Mouse (Mus musculus): ENCODE measurements around the gene Wwox.

Wwox gene

DNA sequence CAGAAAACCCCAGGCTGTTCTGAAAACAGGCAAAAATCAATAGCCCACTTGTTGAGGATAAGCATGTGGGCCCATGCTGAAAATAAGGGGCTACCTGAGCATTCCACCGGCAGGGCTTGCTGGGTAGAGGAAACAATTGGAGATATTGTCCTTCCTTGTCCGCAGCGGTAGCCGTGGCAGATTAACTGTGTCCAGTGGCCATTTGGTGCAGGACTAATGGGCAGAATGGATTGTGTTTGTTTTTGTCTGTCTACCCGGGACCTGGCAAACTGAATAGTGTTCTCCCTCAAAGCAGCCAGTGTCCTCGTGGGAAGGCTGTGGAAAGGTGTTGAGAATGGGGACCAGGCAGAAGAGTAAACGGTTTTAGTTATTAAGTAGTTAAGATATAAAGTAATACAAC lies 416.4 kb downstream of the Wwox start:
- DNase-seq (ENCODE audit: low spot score in 2 of 2) = no peak

DNA sequence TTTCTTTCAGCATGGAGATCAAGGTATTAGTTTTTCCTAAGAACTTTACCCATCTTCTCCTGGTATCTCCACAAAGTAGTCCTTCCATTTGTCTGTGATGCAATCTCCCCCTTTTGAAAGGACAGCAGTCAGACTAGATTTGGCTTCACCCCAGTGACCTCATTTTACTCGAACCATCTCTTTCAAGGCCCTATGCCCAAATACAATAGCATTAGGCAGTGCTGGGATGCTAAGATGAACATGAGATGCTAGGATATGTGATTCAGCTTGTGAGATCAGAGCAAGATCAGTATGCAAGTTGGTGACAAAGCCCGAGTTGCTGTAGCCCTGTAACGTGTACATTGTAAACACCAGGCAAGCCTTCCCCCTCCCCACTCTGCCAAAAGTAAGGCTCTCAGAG lies 426.5 kb downstream of the Wwox start:
- no peak for DNase-seq (ENCODE audit: low spot score in 2 of 2)

DNA sequence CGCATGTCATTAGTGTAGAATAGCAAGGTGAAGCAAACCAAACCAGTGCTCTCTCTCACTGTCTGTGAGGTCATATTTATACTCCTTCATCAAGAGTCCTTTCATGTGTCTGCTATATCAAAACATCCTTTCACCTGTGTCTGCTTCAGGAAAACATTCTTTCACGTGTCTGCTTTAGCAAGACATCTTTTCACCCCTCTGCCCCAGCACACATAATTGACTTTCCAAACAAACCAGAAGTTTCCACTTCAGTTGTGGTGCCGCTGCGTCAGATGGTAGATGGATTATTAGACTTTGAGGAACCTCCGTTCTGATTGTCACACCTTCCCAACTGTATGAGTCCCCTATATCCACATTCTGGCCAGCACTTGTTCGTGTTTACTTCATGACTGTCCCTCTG lies 429.9 kb downstream of the Wwox start:
- DNase-seq (ENCODE audit: low spot score in 2 of 2) = no peak

DNA sequence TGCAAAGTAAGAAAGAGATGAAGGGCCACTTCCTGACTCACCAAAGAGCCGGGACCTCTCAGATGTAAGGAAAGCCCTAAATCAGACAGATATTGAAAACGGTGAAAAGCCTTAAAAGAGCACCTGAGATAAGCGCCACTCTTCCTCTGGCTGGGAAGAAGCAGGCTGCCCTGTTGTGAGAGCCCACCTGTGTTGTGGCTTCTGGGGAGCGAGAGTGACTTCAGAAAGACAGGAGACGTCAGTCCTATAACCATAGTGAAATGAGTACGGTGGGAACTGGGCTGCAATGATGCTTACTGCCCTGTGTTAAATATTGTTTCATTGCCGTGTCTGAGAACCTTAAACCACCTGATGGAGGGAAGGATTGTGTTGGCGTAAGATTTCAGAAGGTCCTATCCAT lies 431.0 kb downstream of the Wwox start:
- DNase-seq (ENCODE audit: low spot score in 2 of 2) = no peak

DNA sequence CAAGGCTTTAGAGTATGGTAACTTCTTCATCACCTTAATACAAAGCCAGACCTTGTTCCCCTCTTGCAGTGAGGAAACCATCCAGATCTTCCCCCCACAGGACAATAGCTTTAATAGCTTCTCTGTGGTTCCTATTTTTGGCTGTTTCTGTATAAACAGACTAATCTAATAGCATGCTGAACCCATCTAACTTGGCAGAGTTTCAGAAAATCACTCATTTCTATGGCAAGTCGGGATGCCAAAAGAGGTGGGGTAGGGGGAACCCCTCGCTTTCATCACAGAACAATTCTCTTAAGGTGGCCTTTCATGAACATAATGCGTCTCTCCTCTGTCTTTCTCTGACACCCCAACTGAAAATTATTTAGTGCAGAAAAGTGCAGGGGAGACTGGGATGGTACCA lies 433.0 kb downstream of the Wwox start:
- DNase-seq (ENCODE audit: low spot score in 2 of 2) = no peak

DNA sequence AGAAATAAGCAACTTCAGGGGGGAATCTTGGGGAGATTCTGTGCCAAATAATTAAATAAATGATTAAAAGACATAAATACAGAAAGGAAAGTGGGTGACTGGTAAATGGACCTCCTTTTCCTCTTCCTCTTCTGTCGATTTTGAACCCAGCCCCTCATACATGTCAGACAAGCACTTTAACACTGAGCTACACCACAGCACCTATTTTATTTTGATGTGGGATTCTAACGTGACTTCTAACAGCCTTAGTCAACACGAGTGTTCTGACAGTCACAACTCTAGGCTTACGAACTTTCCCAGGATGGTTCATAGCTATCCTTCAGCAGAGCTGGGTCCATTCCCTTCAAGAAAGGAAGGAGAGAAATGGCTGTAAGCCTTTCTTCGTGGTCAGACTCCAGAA lies 435.7 kb downstream of the Wwox start:
- no peak for DNase-seq (ENCODE audit: low spot score in 2 of 2)

DNA sequence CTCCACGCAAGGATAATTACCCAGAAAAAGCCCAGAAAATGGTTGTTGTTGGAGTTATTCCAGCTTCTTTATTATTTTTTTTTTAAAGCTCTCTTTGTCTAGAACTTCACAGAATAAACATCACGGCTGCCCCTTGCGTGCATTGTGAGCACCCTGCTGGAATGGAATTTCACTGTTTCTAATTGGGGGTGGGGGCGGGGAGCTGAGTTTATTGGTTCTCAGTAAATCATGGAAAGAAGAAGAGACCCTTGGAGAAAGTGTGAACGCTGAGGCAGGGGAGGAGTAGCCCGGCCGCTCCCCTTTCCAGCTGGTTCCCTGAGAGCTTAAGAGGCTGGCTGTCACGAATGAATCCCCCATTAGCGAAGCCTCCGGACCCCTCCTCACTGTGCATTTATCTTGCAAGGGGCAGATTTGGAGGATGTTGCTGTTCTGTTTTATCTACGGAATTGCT lies 436.7 kb downstream of the Wwox start:
- no peak for DNase-seq (ENCODE audit: low spot score in 2 of 2)

DNA sequence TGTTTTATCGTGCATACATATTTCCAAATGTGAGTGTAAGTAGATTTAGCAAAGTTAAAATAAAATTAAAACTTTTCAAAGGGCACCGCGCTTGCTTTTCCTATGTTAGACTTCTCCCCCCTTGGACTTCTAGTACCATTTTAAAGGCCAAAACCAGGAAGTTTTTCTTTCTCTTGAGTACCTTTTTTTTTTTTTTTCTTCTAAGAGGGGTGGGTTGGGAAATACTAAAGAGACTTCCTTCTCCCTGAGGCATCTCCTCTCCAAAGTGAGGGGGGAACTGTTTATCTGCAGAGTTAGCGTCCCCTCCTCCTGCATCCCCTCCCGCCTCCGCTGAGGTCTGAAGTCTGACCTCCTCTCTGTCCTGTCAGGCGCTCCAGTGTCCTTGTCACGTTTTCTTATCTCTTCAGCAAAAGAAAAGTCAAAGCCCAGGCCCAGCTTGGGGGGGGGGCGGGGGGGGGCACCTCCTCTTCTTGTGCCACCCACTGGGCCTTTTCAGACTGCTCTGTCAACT lies 437.3 kb downstream of the Wwox start:
- no peak for DNase-seq (ENCODE audit: low spot score in 2 of 2)

DNA sequence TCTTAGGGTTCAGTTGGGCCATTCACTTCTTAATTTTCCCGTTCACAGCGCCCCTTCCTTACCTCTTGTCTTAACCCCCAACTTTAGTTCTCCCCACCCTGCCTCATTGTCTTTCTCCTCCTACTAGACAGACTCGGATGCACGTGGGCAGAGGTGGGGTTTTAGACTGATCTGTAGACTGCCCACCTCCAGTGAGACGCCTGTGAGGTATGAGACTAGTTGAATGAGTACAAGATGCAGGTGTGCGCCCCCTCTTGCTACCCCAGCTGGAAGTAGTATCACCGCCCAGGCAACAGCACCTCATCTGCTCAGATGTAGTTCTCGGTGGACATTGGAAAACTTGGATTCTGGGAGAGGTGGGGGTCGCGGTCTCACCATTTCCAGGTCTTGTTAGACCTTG lies 437.8 kb downstream of the Wwox start:
- no peak for DNase-seq (ENCODE audit: low spot score in 2 of 2)

DNA sequence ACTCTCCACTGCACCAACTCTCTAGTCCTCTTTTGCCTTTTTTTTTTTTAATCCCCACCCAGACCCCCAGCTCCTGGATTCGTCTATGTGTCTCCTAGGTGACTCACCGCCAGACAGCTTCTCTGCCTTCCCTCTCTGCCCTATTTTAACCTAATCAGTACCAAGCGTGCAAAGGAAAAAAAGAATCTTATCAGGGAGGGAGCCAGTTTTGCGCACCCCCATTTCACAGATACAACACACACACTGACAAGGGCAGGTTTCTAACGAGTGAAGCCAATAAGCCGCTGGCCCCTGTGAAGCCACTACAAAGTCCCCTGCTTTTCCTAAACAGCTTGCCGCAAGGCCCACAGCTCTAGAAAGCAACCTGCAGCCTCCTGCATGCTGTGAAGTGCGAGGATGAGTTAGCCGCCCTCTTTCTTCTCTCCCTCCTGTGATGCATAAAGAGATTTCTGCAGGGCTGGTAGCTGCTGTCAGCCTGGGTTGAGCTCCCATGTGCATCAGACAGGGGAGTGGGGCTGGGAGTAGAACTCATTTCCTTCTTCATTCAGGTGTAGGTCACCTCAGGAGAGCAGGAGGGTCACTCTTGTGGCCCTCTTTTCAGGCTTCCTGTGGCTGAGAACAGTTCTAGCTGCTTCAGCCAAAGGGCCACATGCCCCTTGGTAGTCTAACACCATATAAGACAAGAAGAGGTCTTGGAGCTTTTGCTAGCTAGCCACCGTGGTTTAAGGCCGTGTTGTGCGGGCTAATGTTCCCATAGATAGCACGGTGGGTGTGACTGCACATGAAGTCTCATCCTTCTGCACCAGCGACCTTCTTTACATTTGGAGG lies 439.2 kb downstream of the Wwox start:
- DNase-seq (ENCODE audit: low spot score in 2 of 2) = peak; percentile 27 to 33

DNA sequence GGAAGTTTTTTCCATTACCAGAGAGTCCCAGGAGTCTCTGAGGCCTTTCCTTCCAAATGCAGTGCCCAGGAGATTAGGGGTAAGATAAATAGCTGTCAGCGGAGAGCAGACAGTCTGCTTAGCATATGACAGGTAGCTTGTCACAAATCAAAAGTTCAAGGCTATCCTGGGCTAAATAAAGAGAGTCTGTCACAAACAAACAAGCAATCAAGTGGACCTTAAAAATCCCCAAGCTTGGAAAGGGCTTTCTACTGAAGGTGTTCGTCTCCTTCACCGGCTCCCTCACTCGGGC lies 439.8 kb downstream of the Wwox start:
- DNase-seq (ENCODE audit: low spot score in 2 of 2) = no peak

DNA sequence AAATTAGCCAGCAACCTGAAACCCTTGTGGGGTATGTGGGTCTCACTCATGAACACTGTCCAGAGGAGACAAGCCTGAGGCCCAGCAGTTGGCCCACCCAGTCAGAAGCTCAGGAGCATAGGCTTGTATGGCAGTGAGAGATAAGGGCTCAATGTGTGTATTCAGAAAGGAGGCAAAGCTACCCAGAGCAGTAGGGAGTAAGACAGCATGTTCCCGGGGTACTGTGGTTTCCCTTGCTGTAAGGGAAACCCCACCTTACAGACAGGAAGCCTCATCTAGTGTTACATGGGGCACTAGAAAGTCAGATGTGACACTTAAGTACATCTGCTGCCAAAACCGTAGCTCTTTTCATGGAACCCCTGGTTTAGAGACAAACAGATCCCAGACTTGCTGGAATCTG lies 440.2 kb downstream of the Wwox start:
- peak; percentile 30 to 43 for DNase-seq (ENCODE audit: low spot score in 2 of 2)

DNA sequence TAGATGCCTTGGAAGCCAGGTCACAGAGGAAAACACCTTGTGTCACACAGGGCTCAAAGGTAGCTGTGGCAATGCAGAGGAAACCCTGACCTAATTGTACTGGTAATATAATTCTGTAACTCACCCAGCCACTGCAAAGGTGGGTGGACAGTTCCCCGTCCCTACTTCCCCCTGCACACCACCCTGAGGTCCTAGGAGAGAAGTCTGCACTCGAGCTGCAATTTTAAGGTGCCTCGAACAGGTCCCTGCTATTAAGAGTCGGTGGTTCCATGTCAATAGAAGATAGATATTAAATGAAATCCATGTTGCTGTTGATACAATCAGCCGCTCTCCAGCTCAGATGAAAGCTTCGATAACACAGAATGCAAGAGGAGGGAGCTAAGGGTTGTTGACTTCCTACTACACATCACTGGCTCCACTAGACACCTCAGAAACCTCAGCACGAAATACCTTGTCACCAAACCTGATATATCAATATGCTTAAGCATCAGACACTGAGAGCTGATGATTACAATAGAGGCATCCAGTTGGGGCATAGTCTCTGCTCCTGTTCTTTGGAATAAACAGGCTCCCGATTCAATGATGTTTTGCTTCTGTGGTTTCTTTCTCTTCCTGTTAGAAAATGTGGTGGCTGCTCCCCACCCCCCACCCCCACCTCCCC lies 441.1 kb downstream of the Wwox start:
- DNase-seq (ENCODE audit: low spot score in 2 of 2) = peak; percentile 32 to 44

DNA sequence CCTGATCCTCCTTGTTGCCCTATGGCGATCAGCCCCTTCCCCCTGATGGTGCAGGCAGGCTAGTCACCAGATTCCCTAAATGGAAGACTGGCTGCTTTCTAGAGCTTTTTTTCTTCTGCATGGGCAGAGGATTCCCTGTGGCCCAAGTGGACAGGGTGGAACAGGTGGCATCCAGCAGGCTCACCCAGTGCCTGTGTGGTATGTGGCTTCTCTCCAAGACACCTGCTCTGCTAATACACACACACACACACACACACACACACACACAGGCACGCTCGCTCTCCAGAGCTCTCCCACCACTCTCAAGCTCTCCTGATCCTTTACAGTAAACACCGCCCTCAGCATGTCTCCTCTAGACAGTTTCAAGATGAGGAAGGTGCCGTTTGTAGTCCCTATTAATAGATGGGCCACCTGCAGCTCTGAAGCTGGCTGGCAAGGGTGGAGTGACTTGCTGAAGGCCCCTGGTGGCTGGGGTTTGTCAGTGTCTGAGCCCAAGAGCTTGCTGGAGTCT lies 442.5 kb downstream of the Wwox start:
- peak; percentile 27 to 75 for DNase-seq (ENCODE audit: low spot score in 2 of 2)

DNA sequence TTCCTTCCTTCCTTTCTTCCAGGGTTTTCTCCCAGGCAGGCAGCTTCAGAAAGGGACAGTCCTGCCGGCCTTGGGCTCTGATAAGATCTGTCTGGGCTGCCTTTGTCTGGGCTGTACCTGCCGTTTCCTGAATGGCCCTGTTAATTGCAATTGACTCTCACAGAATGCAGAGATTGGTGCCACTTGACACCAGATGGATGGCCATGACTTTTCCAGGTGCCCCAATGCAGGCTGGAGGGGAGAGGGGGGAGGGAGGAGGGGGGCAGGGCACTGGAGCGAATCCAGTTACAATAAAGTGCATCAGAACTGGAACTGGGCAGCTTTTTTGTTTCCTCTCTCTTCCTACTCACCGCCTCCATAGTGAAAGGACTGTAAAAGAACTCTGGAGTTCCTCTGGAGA lies 443.0 kb downstream of the Wwox start:
- peak in 1 of 2 experiments; percentile 18 for DNase-seq (ENCODE audit: low spot score in 2 of 2)

DNA sequence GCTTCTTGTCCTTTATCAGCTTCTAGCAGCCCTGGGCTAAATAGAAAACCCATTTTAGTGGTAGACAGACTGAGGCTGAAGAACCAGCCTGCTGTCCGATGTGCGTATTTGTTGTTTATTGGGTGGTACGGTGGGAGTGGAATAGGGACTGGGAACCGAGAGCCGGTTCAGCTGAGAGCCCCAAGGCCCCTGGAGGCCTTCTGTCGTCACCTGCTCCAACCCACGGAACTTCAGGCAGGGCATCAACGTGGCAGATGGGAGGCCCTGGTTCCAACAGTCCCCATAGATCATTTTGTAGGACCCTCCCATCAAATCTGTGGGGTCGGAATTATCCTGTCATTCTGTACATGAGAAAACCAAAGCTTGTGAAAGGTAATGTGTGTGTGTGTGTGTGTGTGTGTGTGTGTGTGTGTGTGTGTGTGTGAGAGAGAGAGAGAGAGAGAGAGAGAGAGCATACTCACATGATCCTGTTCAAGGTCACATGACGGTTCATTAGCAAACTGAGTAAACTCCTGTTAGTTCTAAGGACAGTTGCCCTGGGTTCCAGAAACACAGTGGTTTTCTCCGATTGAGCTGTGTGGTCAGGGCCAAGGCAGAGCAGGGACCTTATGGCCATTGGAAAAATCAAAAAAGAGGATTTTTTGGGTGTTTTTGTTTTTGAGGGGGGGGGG lies 443.6 kb downstream of the Wwox start:
- DNase-seq (ENCODE audit: low spot score in 2 of 2) = peak in 1 of 2 experiments; percentile 27

DNA sequence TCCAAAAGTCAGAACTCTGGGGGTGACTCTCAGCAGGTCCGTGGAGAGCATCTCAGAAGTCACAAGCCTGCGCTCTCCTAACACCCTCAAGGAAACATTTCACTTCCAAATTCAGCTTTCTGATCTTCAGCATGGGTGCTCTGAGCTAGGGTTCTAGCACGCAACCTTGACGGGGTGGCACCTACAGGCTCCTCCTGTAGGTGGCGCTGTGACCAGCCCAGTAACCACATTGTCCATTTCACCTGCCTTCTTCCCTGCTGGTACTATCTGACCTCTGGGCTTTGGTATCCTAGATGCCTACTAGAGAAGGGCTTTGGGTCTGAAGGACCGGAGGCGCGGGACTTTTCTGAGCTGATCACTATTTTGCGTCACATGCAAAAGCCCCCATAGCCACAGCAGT lies 444.5 kb downstream of the Wwox start:
- DNase-seq (ENCODE audit: low spot score in 2 of 2) = peak in 1 of 2 experiments; percentile 63

DNA sequence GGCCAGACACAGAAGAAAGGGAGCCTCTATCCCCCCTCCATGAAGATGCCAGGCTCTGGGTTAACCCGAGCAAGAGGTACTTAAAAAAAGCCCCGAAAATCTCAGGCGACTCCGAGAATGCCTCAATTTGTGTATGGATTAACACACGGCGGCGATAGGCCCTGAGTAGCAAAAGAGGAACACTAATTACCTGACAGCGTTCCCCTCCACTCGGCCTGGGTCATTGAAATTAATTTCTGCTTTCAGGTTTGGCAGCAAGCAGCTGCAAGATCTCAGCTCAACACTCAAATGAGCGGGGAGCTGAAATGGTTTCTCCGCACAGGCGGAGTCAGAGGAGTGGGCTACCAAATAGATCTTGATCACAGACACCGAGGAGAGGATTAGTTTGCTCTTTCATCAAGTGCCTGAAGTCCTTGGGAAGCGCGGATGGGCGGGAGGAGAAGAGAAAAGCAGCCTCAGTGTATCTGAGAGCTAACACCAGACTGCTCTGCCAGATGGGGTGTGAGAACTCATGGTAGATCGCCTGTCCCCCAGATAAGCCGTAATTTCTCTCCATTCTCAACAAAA lies 445.7 kb downstream of the Wwox start:
- no peak for DNase-seq (ENCODE audit: low spot score in 2 of 2)

DNA sequence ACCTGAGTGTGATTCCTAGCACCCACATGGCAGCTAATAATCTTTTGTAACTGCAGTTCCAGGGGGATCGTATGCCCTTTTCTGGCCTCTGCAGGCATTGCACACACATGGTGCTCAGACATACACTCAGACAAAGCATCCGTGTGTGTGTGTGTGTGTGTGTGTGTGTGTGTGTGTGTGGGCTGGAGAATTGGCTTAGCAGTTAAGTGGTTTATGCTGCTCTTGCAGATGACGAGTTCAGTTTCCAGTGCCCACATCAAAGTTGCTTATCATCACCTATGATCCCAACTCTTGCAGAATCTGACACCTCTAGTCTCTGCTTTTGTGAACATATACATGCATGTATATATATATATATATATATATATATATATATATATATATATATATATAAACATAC lies 448.9 kb downstream of the Wwox start:
- no peak for DNase-seq (ENCODE audit: low spot score in 2 of 2)

DNA sequence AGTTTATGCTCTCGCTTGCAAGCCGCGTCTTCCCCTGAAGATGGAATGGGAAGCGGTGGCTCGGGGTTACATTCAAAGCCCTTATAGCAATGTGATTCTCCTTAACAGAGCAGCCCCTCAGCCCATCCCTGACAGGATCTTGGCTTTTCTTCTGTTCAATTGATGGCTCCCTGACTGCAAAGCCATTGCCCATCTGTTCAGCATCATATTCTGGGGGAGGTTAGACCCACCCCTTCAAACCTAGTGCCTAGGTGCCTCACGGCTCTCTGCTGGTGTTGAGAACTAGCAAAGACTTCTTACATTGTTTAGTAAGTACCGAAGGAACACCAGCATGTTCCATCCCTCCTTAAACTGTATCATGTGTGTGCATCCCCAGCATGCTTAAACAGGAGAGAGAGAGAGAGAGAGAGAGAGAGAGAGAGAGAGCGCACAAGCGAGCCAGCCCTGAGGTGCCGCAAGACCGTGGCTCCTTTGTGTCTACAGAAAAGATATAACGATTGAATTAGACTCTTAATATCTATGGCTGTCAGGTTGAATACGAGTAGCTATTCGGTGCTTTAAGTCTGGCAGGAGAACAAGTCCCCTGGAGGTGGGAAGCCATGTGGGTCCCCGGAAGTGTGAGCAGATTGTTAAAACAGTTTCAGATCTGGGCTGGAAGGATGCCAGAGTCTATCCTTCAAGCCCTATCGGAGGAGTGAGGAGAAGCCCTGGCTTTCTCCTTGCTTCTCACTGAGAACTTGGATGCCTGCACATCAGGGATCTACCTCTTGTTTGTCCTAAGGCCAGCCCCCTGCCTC lies 450.3 kb downstream of the Wwox start:
- no peak for DNase-seq (ENCODE audit: low spot score in 2 of 2)

DNA sequence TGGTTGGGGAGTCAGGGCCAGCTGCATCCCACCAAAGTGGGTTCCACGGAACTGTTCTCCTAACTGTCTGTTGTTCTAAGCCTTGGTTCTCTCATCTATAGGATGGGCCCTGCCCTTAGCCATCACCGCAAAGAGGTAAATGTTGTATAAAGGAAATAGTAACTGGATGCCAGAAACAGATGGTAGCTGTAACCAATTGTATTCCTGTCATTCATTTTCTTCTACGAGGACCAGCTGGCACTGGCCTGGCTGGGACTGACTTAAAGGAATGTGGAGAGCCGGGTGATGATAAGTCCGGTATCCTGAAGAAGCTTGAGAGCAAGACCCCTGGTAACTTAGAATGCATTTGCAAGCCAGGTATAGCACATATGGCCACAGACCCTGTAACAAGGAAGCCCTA lies 451.0 kb downstream of the Wwox start:
- no peak for DNase-seq (ENCODE audit: low spot score in 2 of 2)

Measured in spleen, postnatal 10 days (tissue).